ENCODE assay signal across 8 mouse cellular contexts in genomic region chr2:18607586-18608259, GRCm38 (mm10).
DNase-seq lines count a peak whose midpoint lies in the region; ATAC-seq and TF ChIP-seq lines count a peak whose summit lies in the region.

No protein-coding gene starts in this region.

- peak; percentile 25; the same call in 1 of the 2 replicates for ATAC-seq in intestine, postnatal 0 days
- ATAC-seq in monocyte, adult 5-6 weeks (replicated peaks; ENCODE audit: insufficient number of reproducible peaks, low FRiP score, low TSS enrichment, poor library complexity, severe bottlenecking), result 0 out of 2 replicates have a peak, but pooled peaks have one; percentile 14

- H3K9ac ChIP-seq in ES-E14 (ENCODE audit: insufficient read depth, low read depth, low read length, poor library complexity, severe bottlenecking), result no peak overlapping the region
- H3K9ac ChIP-seq in intestine, postnatal 0 days (ENCODE audit: low read depth, low read length), result no peak overlapping the region

- TF ChIP-seq POLR2A in kidney, adult 2 months (IDR thresholded peaks at IDR 0.05; ENCODE audit: low read depth, low read length), result no peak

- no peak overlapping the region for H3K27ac ChIP-seq in kidney, adult 2 months (ENCODE audit: insufficient read depth, low read depth, low read length)
- H3K27ac ChIP-seq in ES-E14 (ENCODE audit: insufficient read depth, low read depth, low read length, poor library complexity, severe bottlenecking), result no peak overlapping the region
- H3K27ac ChIP-seq in forebrain, embryonic 10.5 days, result peak overlapping the region; percentile 74
- no peak overlapping the region for H3K27ac ChIP-seq in intestine, postnatal 0 days (ENCODE audit: low read depth, low read length)

- in situ Hi-C loops in ES-E14 (cut with MboI; ENCODE audit: low sequenced_read_pairs in 2 of 2, unreplicated experiment in 2 of 2), result loop anchor here in 1 of 2 experiments (5.0 kb wide), 2 partner anchors 85 to 565 kb away; partner anchors contain the start of gene Spag6

- peak overlapping the region; percentile 49 for H3K4me3 ChIP-seq in kidney, adult 2 months (ENCODE audit: insufficient read depth, low read depth, low read length)
- H3K4me3 ChIP-seq in ES-E14 (ENCODE audit: insufficient read depth in 1 of 2, low read depth in 1 of 2, low read length in 2 of 2, poor library complexity in 1 of 2, severe bottlenecking in 1 of 2), result peak overlapping the region; percentile 43 to 49; a peak in 2 of 4 replicates
- H3K4me3 ChIP-seq in forebrain, embryonic 10.5 days, result peak overlapping the region; percentile 50
- peak overlapping the region; percentile 45 for H3K4me3 ChIP-seq in intestine, postnatal 0 days (ENCODE audit: low read depth, low read length)

- TF ChIP-seq CTCF in kidney, adult 2 months (conservative IDR thresholded peaks at IDR 0.05; ENCODE audit: insufficient read depth, insufficient read length, low read depth, low read length), result no peak
- TF ChIP-seq CTCF in intestine, postnatal 0 days (IDR thresholded peaks at IDR 0.05; ENCODE audit: low read depth), result no peak

- peak overlapping the region; percentile 82 for H3K4me2 ChIP-seq in intestine, postnatal 0 days (replicated peaks; ENCODE audit: low read depth)

- no peaks in the 10 kb centered on the region for H3K9me3 ChIP-seq in ES-E14 (ENCODE audit: control insufficient read depth, insufficient read depth, low read depth, low read length)
- H3K9me3 ChIP-seq in forebrain, embryonic 10.5 days, result no peaks in the 10 kb centered on the region
- no peaks in the 10 kb centered on the region for H3K9me3 ChIP-seq in intestine, postnatal 0 days (ENCODE audit: control insufficient read depth)

- 27% methylated on average over 14 of the region's 14 CpGs for WGBS in kidney, adult 2 months
- WGBS in forebrain, embryonic 10.5 days, result under 1% methylated on average over 13 of the region's 14 CpGs
- 7% methylated on average over 14 of the region's 14 CpGs for WGBS in intestine, postnatal 0 days

- peaks cover 3% of the 10 kb centered on the region; the same call in 1 of the 2 replicates for H3K27me3 ChIP-seq in kidney, adult 2 months (replicated peaks; ENCODE audit: control insufficient read depth, insufficient read depth, low read length)
- H3K27me3 ChIP-seq in forebrain, embryonic 10.5 days (ENCODE audit: poor library complexity, severe bottlenecking), result peaks cover 89% of the 10 kb centered on the region
- peaks cover 36% of the 10 kb centered on the region; the same call in 1 of the 2 replicates for H3K27me3 ChIP-seq in intestine, postnatal 0 days (replicated peaks; ENCODE audit: control insufficient read depth, insufficient read depth, low read length)

- DNase-seq in kidney, adult 2 months, result peak; percentile 5
- no peak for DNase-seq in kidney, adult 18-20 months
- DNase-seq in ES-E14 (ENCODE audit: low read depth, low spot score), result no peak
- no peak for DNase-seq in forebrain, embryonic 10.5 days (ENCODE audit: extremely low spot score, low spot score)
- DNase-seq in urinary bladder, adult 18-20 months (ENCODE audit: low spot score in 2 of 2), result no peak
- no peak for DNase-seq in frontal cortex, postnatal 25 days (ENCODE audit: low spot score in 2 of 2)

- peaks cover 2% of the 10 kb centered on the region; the same call in 1 of the 2 replicates for H3K4me1 ChIP-seq in kidney, adult 2 months (ENCODE audit: control insufficient read depth, insufficient read depth, low read length)
- no peaks in the 10 kb centered on the region for H3K4me1 ChIP-seq in ES-E14 (ENCODE audit: control insufficient read depth in 2 of 2, insufficient read depth in 2 of 2, low read length in 2 of 2, poor library complexity in 1 of 2)
- H3K4me1 ChIP-seq in forebrain, embryonic 10.5 days, result peaks cover 27% of the 10 kb centered on the region
- H3K4me1 ChIP-seq in intestine, postnatal 0 days (replicated peaks; ENCODE audit: control insufficient read depth, insufficient read depth, low read length), result 0 out of 2 replicates have a peak, but pooled peaks cover 3% of the 10 kb centered on the region

- H3K36me3 ChIP-seq in kidney, adult 2 months (ENCODE audit: control insufficient read depth, insufficient read depth, low read length), result no peaks in the 10 kb centered on the region
- no peaks in the 10 kb centered on the region for H3K36me3 ChIP-seq in ES-E14 (ENCODE audit: control insufficient read depth, insufficient read depth, low read length, poor library complexity, severe bottlenecking)
- no peaks in the 10 kb centered on the region for H3K36me3 ChIP-seq in forebrain, embryonic 10.5 days (replicated peaks)
- no peaks in the 10 kb centered on the region for H3K36me3 ChIP-seq in intestine, postnatal 0 days (ENCODE audit: control insufficient read depth, insufficient read depth)

TF ChIP-seq in ES-E14, 5 proteins besides CTCF, POLR2A, EP300 and RAD21:
- TF ChIP-seq ZNF384 (IDR thresholded peaks at IDR 0.05; ENCODE audit: low read depth, low read length) (no peak), CHD2 (IDR thresholded peaks at IDR 0.05; ENCODE audit: low read depth, low read length) (no peak), ZC3H11A (IDR thresholded peaks at IDR 0.05; ENCODE audit: borderline replicate concordance, low read depth, low read length) (no peak), HCFC1 (IDR thresholded peaks at IDR 0.05; ENCODE audit: borderline replicate concordance, insufficient read depth, low read length) (no peak), MAFK (IDR thresholded peaks at IDR 0.05; ENCODE audit: insufficient read depth, low read depth, low read length) (no peak)
